Mouse (Mus musculus) hindbrain, embryonic 15.5 days (tissue): ENCODE data around the gene Cacng1. TPM values are rescaled to one million over a fixed set of nuclear protein-coding genes. Genes with fewer than 3 reads are reported as not detected.

Source experiments
- ATAC-seq: fragments of 200-750 bp; cut with Nextera tagmentation; 2 replicates; pipeline ENCODE4 v1.8.0; 2017; ENCODE audit warnings: low read depth, moderate number of reproducible peaks, moderate TSS enrichment; ENCODE audit not compliant: low FRiP score
- H3K27ac ChIP-seq: fragments of 300-500 bp; sonication (generic); replicated peaks from 2 replicates; pipeline ENCODE4 v1.5.1; 2015; ENCODE audit warnings: mild to moderate bottlenecking, inconsistent platforms
- H3K27me3 ChIP-seq: fragments of 300-500 bp; sonication (generic); 2 replicates; pipeline ENCODE4 v1.6.1; 2015; ENCODE audit warnings: control low read depth, inconsistent platforms
- H3K36me3 ChIP-seq: fragments of 300-500 bp; sonication (generic); 2 replicates; pipeline ENCODE4 v1.6.1; 2015; ENCODE audit warnings: control low read depth, inconsistent platforms
- H3K4me1 ChIP-seq: fragments of 300-500 bp; sonication (generic); replicated peaks from 2 replicates; pipeline ENCODE4 v1.6.1; 2015; ENCODE audit warnings: control low read depth, inconsistent platforms
- H3K4me2 ChIP-seq: fragments of 300-500 bp; sonication (generic); 2 replicates; pipeline ENCODE4 v1.6.1; 2015; ENCODE audit warnings: moderate library complexity, mild to moderate bottlenecking, inconsistent platforms
- H3K4me3 ChIP-seq: fragments of 300-500 bp; sonication (generic); 2 replicates; pipeline ENCODE4 v1.5.1; 2015; ENCODE audit warnings: mild to moderate bottlenecking, inconsistent platforms
- H3K9ac ChIP-seq: fragments of 300-500 bp; sonication (generic); 2 replicates; pipeline ENCODE4 v1.6.1; 2015; ENCODE audit warnings: inconsistent platforms
- H3K9me3 ChIP-seq: fragments of 300-500 bp; sonication (generic); 2 replicates; pipeline ENCODE4 v1.6.1; 2016; ENCODE audit warnings: control low read depth, inconsistent platforms
- WGBS: fragments of 180-500 bp; shearing (Covaris S2); methylation state at CpG from one replicate; pipeline ENCODE4 v1.1.7; 2015; 5-methylcytosine and 5-hydroxymethylcytosine counted together
- polyA plus RNA-seq: library from polyadenylated mRNA; unstranded; fragments of >200 nt; fragmentation: Nextera tagmentation; extraction: Ambion mirVana; gene quantifications from 2 replicates; pipeline ENCODE4 v1.2.1, GENCODE M21; 2015

Cacng1 gene
- polyA plus RNA-seq, 1 experiment from 2014 or later = 0.43 TPM

- H3K27ac ChIP-seq = no peak overlapping the region
- no peaks in the 10 kb centered on the region for H3K9me3 ChIP-seq
- H3K4me1 ChIP-seq = no peaks in the 10 kb centered on the region
- no peak overlapping the region for H3K4me2 ChIP-seq
- 79% methylated on average over 5 of the region's 5 CpGs for WGBS
- H3K4me3 ChIP-seq = no peak overlapping the region
- H3K9ac ChIP-seq = no peak overlapping the region
- no peaks in the 10 kb centered on the region for H3K27me3 ChIP-seq
- H3K36me3 ChIP-seq = peaks cover 36% of the 10 kb centered on the region
- ATAC-seq = no peak
Observed at GRCm38 (mm10) chr11:107731498-107731897, 15.2 kb upstream of the Cacng1 start.

GRCm38 (mm10) chr11:107730940-107731339, 14.6 kb upstream of the Cacng1 start:
- no peaks in the 10 kb centered on the region for H3K9me3 ChIP-seq
- H3K27me3 ChIP-seq = no peaks in the 10 kb centered on the region
- H3K4me2 ChIP-seq = no peak overlapping the region
- H3K9ac ChIP-seq = no peak overlapping the region
- no peaks in the 10 kb centered on the region for H3K4me1 ChIP-seq
- peaks cover 31% of the 10 kb centered on the region for H3K36me3 ChIP-seq
- WGBS = 77% methylated on average over 4 of the region's 4 CpGs
- H3K27ac ChIP-seq = no peak overlapping the region
- no peak for ATAC-seq
- H3K4me3 ChIP-seq = no peak overlapping the region

- Histone ChIP-seq H3K4me3 (no peak overlapping the region), H3K27ac (no peak overlapping the region), H3K27me3 (no peaks in the 10 kb centered on the region), H3K4me1 (no peaks in the 10 kb centered on the region), H3K4me2 (no peak overlapping the region), H3K36me3 (peaks cover 14% of the 10 kb centered on the region), H3K9me3 (no peaks in the 10 kb centered on the region), H3K9ac (no peak overlapping the region)
- WGBS = 86% methylated on average over 7 of the region's 7 CpGs
- no peak for ATAC-seq
Observed at GRCm38 (mm10) chr11:107729141-107729540, 12.8 kb upstream of the Cacng1 start.

GRCm38 (mm10) chr11:107728073-107728863, 11.9 kb upstream of the Cacng1 start:
- Histone ChIP-seq H3K4me3 (no peak overlapping the region), H3K4me1 (no peaks in the 10 kb centered on the region), H3K27ac (no peak overlapping the region), H3K9ac (no peak overlapping the region), H3K36me3 (peaks cover 11% of the 10 kb centered on the region), H3K27me3 (no peaks in the 10 kb centered on the region), H3K4me2 (no peak overlapping the region), H3K9me3 (no peaks in the 10 kb centered on the region)
- peak; percentile 36; the same call in 1 of the 2 replicates for ATAC-seq
- WGBS = 78% methylated on average over 13 of the region's 13 CpGs

GRCm38 (mm10) chr11:107724603-107725002, 8.3 kb upstream of the Cacng1 start:
- Histone ChIP-seq H3K4me3 (no peak overlapping the region), H3K27ac (no peak overlapping the region), H3K4me1 (no peaks in the 10 kb centered on the region), H3K36me3 (no peaks in the 10 kb centered on the region), H3K9ac (no peak overlapping the region), H3K27me3 (no peaks in the 10 kb centered on the region), H3K9me3 (no peaks in the 10 kb centered on the region), H3K4me2 (no peak overlapping the region)
- WGBS = 96% methylated on average over 8 of the region's 8 CpGs
- ATAC-seq = no peak

GRCm38 (mm10) chr11:107721057-107721456, 4.7 kb upstream of the Cacng1 start:
- Histone ChIP-seq H3K9ac (no peak overlapping the region), H3K27me3 (no peaks in the 10 kb centered on the region), H3K4me2 (no peak overlapping the region), H3K4me1 (no peaks in the 10 kb centered on the region), H3K27ac (no peak overlapping the region), H3K36me3 (no peaks in the 10 kb centered on the region), H3K4me3 (no peak overlapping the region), H3K9me3 (no peaks in the 10 kb centered on the region)
- WGBS = 84% methylated on average over 7 of the region's 7 CpGs
- no peak for ATAC-seq

GRCm38 (mm10) chr11:107720264-107721021, 4.1 kb upstream of the Cacng1 start:
- Histone ChIP-seq H3K4me2 (no peak overlapping the region), H3K4me3 (no peak overlapping the region), H3K4me1 (no peaks in the 10 kb centered on the region), H3K9ac (no peak overlapping the region), H3K9me3 (no peaks in the 10 kb centered on the region), H3K36me3 (no peaks in the 10 kb centered on the region), H3K27me3 (no peaks in the 10 kb centered on the region), H3K27ac (no peak overlapping the region)
- no peak for ATAC-seq
- 85% methylated on average over 9 of the region's 9 CpGs for WGBS

- Histone ChIP-seq H3K4me1 (no peaks in the 10 kb centered on the region; the same call in 1 of the 2 replicates), H3K27ac (no peak overlapping the region), H3K4me2 (no peak overlapping the region), H3K4me3 (no peak overlapping the region), H3K9me3 (no peaks in the 10 kb centered on the region), H3K9ac (no peak overlapping the region), H3K27me3 (no peaks in the 10 kb centered on the region), H3K36me3 (no peaks in the 10 kb centered on the region)
- WGBS = 66% methylated on average over 7 of the region's 7 CpGs
- ATAC-seq = no peak
Observed at GRCm38 (mm10) chr11:107714368-107714767, 2.0 kb downstream of the Cacng1 start.

- Histone ChIP-seq H3K4me2 (no peak overlapping the region), H3K4me3 (no peak overlapping the region), H3K36me3 (no peaks in the 10 kb centered on the region), H3K27me3 (no peaks in the 10 kb centered on the region), H3K9ac (no peak overlapping the region), H3K27ac (no peak overlapping the region), H3K9me3 (no peaks in the 10 kb centered on the region), H3K4me1 (peaks cover 18% of the 10 kb centered on the region)
- ATAC-seq = no peak
- 77% methylated on average over 3 of the region's 3 CpGs for WGBS
Observed at GRCm38 (mm10) chr11:107710379-107710778, 5.9 kb downstream of the Cacng1 start.

- H3K4me3 ChIP-seq = no peak overlapping the region
- H3K9me3 ChIP-seq = no peaks in the 10 kb centered on the region
- H3K4me2 ChIP-seq = peak overlapping the region; percentile 24; the same call in 1 of the 2 replicates
- no peak overlapping the region for H3K27ac ChIP-seq
- H3K27me3 ChIP-seq = no peaks in the 10 kb centered on the region
- H3K36me3 ChIP-seq = no peaks in the 10 kb centered on the region
- H3K4me1 ChIP-seq = peaks cover 34% of the 10 kb centered on the region
- 14% methylated on average over 20 of the region's 20 CpGs for WGBS
- ATAC-seq = peak; percentile 35
- 0 out of 2 replicates have a peak overlapping the region, but pooled peaks have one; percentile 12 for H3K9ac ChIP-seq
Observed at GRCm38 (mm10) chr11:107707897-107708610, 8.3 kb downstream of the Cacng1 start.

- 52% methylated on average over 11 of the region's 11 CpGs for WGBS
- Histone ChIP-seq H3K27ac (no peak overlapping the region), H3K4me2 (no peak overlapping the region), H3K4me3 (no peak overlapping the region), H3K27me3 (no peaks in the 10 kb centered on the region), H3K9me3 (no peaks in the 10 kb centered on the region), H3K36me3 (no peaks in the 10 kb centered on the region), H3K9ac (no peak overlapping the region), H3K4me1 (peaks cover 34% of the 10 kb centered on the region)
- no peak for ATAC-seq
Observed at GRCm38 (mm10) chr11:107705476-107706074, 10.7 kb downstream of the Cacng1 start.
